Mouse (Mus musculus) inflammation-experienced regulatory T-cells, adult 6 months (primary cell): Measurements from ENCODE around the gene Mrps15. TPM values are rescaled to one million over a fixed set of nuclear protein-coding genes. Genes with fewer than 3 reads are reported as not detected.
"Not testable (repeated sequence)": the region's sequence is repeated elsewhere in the genome, so short reads cannot be mapped to it uniquely, and the experiment has no call there.

Source experiments
- ATAC-seq: one replicate; pipeline ENCODE4 v1.8.0; 2017
- polyA plus RNA-seq, 3 experiments: library from polyadenylated mRNA; unstranded; fragments of 100-300 nt; shearing (Covaris generic); gene quantifications; one replicate each; pipeline ENCODE4 v1.2.1; 2017

Gene Mrps15
- polyA plus RNA-seq, 3 experiments from 2014 or later = 56.3 to 65.7 (median 64.4) TPM

DNA sequence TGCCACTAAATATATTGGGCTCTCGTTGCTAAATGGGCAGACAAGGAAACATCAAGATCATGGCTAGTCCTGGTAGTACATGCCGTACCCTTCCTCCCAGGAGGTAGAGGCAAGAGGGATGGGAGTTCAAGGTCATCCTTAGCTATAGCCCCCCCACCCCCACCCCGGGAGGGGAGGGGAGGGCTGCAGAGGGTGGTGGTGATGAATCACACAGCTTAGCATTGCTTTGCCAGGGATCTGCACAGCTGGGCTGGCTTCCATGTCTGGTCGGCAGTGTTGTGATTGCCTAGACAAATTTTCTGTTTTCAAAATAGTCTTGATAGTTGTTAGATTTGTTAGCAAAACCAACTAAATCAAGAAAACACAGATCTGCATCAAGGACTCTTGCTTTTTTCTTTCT lies 32.5 kb downstream of the Mrps15 start:
- no peak for ATAC-seq

DNA sequence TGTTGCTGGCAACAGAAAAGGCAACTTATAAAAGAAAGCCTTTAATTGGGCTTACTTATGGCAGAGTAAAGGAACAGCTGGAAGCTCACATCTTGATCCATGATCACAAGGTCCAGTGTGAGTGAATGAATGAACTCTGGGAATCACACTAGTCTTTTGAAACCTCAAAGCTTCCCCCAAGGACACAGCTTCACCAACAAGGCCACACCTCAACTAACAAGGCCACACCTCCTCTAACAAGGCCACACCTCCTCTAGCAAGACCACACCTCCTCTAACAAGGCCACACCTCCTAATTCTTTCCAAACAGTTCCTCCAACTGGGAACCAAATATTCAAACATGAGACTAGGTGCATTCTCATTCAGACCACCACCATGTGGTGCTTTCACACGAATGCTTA lies 34.9 kb downstream of the Mrps15 start:
- ATAC-seq = no peak

DNA sequence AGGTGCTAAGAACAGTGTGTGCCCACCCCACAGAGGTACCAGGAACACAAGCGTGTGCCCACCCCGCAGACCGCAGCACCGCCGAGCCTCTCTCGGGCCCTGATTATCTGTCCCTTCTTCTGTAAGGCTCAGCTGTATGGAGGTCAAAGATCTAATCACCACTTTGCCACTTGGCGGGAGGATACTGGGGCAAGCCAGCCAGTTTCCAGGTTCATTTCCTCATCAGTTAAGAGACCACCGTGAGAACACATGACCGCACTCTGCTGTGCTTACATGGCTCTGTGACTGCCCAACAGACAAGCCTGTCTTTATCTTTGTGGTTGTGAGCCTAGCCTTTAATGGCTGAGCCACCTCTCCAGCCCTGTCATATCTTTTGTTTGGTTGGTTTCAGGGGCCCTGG lies 36.3 kb downstream of the Mrps15 start:
- no peak for ATAC-seq

DNA sequence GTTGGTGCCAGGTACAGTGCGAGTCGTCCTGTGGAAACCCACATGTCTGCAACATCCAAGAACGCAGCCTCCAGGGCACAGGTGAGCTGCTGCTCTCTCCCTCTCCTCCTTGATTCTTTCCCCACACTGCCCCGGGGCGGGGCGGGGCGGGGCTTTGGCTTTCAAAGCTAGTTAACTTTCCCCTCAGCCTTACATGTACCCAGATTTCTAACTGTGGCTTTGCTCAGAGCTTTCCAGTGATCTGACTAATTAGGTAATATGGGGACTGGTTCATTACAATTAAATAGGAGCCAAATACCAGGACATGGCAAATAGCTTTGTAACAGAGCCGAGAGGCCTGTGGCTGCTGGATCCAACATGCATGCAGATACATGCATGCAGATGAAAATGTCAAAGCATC lies 37.7 kb downstream of the Mrps15 start:
- no peak for ATAC-seq

DNA sequence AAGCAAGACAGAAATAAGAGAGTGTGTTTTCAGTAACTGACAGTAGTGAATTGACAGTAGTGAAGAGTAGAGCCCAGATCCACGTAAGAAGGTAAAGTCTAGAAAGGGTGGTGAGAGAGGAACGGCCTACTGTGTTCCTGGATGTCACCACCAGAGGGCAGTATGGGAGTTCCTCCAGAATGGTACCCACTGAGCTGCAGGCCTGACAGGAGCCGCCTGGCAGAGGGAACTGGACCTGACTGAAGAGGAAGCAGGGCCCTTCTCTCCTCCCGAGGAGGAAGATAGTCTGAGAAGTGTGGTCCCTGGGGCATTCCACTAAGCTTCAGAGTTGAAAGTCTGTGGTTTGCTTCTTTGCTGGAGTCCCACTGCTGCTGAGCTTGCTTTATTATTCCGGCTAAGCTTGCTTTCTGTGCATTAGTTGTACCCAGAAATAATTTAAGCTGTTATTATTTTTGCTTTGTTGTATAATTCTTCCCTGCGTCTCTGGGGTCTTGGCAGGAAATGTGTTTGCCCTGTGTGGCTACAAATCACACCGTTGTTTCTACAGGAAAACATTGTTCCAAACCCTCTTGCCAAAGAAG lies 39.4 kb downstream of the Mrps15 start:
- peak; percentile 83 for ATAC-seq

DNA sequence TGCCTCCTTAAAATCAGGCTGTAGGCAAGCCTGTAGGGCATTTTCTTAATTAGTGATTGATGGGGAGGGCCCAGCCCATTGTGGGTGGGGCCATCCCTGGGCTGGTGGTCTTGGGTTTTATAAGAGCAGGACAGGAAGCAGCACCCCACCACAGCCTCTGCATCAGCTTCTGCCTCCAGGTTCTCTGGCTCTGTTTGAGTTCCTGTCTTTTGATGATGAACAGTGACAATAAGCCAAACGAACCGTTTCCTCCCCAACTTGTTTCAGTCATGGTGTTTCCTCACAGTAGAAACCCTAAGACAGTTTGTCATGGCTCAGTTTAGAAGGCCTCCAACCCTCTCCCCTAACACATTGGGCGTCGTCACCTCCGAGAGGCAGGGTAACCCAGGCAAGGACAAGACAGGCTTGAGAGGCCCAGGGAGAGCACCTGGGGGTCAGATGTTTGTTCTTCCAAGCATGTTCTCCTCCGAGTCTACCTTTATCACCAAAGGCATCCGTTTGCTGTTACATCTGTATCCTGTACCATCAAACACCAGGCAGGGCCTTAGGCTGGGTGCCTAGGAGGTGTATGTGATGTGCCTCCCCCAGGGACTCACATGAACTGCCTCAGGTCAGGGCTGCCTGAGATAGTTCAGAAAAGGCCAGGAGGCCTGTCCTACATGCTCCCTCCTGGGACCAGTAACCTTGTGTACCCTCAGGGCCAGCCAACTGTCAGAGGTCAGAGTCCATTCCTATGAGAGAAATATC lies 43.5 kb downstream of the Mrps15 start:
- peak; percentile 60 for ATAC-seq

DNA sequence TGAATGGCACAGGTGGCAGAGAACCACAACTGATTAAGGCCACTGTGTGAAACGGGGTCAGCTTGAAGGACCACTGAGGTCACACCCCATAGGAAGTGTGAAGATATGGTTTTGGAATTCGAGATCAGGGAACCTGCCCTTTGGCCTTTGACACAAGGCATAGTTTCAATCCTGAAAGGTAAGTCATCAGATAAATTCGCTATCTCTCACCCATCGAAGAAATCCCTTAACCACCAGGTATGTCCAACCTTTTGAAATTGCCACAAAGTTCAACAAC lies 44.1 kb downstream of the Mrps15 start:
- ATAC-seq = no peak

DNA sequence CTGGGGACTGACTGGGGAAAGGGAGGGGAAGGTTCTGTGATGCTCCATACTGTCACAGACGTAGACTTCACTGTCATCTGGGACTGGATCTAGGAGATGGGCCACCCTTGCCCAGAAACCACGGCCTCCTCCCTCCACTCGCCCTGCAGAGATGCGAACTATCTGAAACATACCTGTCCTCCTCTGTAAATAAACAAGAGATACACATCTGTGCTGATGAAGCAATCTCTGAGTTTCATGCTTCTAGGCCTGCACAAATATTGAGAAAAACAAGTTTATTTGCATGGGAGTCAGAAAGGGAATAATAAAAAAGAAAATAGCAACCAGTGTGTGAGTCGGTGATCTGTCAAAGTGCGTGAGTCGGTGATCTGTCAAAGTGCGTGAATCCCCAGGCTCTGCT lies 45.1 kb downstream of the Mrps15 start:
- no peak for ATAC-seq

DNA sequence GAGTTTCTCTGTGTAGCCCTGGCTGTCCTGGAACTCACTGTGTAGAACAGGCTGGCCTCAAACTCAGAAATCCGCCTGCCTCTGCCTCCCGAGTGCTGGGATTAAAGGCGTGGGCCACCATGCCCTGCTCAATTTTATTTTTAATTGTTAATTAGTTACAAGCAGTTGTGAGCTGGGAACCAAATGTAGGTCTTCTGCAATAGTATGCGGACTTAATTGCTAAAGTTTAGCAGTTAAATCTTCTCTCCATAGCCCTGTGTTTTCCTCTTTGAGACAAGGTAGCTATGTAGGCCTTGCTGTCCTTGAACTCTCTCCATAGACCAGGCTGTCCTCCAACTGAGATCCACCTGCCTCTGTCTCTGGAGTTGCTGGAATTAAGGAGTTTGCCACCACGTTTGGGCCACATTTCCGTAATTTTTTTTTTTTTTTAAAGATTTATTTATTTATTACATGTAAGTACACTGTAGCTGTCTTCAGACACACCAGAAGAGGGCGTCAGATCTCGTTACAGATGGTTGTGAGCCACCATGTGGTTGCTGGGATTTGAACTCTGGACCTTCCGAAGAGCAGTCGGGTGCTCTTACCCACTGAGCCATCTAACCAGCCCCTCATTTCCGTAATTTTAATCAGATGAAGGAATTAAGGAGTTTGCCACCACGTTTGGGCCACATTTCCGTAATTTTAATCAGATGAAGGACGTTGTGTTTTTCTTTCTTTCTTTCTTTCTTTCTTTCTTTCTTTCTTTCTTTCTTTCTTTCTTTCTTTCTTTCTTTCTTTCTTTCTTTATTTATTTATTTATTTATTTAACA lies 49.1 kb downstream of the Mrps15 start:
- ATAC-seq = not testable (repeated sequence)

DNA sequence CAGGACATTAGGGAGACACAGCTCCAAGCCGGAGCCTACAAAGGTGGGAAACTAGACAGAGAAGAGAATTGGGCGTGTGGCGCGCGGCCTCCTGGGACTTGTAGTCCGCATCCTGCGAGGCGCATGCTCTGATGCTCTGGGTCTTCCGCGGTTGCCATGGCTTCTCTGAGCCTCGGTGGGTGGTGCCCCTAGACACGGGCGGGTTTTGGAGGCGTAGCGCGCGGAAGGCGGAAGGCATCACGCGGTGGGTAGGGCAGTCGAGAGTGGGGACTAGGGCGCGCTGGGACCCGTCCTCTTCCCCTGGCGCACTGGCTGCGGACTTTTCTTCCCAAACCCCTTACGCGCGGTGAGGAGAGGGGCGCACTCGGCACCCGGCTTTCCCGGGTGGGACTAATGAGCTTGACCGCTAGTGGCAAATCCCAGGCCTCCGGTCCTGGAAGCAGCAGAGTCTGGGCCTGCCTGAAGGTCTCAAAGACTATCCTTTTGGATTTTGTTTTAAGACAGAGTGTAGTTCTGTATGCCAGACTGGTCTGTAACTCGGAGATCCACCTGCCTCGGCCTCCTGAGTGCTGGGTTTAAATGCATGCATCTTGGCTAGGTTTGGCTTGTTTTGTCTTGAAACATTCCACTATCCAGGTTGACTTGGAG lies 49.9 kb downstream of the Mrps15 start, which contains the start of gene Lsm10:
Lsm10 (plus strand) TSS at position 160 of the 648 bp plus-strand sequence.
- ATAC-seq = peak; percentile 100

DNA sequence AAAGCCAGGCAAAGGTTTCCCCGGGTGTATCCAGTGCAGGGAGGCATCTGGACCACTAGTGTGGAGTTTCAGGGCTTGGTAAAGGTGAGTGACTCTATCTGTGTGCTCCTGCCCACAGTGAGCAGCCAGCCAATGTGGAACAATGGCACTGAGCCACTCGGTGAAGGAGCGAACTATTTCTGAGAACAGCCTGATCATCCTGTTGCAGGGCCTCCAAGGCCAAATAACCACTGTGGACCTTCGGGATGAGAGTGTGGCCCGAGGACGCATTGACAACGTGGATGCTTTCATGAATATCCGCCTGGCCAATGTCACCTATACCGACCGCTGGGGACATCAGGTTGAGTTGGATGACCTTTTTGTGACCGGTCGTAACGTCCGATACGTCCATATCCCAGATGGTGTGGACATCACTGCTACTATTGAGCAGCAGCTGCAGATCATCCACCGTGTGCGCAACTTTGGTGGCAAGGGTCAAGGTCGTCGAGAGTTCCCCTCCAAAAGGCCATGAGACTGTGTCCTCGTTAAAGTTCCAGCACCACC lies 51.1 kb downstream of the Mrps15 start:
- ATAC-seq = no peak

DNA sequence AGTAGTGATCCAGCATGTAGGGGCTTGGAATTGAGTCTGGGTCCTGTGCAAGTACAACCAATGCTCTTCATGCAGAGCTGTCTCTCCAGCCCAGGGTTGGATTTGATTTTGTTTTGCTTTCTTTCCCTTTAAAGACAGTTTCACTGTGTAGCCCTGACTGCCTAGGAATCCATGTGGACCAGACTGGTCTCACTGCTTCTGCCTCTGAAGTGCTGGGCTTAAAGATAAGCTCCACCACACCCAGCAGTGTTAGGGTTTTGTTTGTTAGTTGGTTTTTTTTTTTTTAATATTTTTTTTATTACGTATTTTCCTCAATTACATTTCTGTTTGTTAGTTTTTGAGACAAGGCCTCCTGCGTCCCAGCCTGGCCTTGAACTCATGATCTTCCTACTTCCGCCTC lies 52.6 kb downstream of the Mrps15 start:
- no peak for ATAC-seq

DNA sequence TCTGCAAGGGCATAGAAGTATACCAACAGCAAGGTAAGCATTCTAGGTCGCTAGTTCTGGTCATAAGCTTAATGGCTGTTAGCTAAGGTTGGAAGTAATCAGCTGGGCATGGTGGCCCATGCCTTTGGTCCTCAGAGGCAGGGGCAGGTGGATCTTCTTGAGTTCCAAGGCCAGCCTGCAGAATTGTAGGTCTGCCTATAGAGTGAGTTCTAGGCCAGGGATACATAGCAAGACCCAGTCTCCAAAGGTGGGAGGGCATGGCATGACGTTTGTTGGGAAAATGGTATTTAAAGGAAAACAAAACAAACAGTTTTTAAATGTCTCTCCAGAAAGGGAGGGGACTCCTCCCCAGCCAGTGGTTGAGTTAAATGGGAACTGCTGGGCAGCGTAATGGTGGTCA lies 54.0 kb downstream of the Mrps15 start:
- ATAC-seq = no peak

DNA sequence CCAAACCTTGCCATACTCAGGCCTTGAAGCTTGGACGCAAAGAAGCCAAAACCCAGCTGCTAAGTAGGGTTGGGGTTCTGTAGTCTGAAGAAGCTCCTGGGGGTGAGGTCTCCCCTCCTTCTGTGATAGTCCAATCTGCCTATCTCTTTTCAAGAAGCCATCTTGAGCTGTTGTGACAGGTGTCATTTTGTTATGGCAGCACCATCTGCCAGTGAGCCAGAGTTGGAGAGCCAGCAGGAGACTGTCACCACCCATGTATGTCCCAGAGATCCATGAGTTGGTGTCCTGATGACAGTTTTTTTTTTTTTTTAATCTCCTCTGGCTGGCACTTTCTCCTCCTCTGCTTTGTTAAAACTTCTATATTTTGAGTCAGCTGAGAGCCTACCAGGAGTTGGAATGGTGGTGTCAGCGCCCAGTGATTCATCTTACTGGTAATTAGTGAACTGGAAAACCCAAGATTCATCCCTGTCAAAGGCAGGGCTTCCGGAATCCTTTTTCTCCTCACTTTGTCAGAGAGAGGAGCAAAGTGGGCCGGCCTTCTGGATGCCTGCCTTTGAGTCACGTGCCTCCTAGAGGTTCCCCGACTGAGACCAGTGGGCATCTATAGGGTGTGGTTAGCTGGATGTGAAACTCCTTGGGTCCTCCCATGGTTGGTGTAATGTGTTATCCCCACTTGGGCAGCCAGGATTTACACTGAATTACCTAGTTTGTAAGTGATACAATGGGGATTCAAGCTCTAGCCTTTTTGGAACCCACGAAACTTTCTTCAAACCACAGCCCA lies 55.5 kb downstream of the Mrps15 start:
- ATAC-seq = no peak

DNA sequence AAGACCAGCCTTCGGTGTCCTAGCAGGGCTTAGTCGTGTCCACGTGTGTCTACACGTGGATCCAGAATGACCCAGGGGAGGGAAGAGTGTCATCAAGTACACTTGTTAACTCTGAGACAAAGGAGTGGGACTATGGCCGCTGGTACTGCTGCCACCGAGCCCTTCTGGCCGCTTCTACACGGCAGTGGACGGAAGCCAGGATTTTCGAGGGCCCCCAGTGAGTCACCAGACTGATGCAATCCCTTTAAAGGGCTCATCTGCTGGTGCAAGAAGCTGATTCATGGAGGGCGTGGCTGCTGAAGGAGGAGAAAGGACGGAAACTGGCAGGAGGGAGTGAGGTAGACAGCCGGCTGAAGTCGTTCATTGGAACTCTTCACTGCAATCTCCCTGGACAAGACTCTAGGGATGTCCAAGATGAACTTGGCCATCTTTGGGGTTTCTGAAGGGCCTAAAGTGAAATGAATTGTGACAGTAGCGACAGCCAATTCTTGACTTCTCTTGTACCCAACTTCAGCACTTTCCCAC lies 56.4 kb downstream of the Mrps15 start:
- ATAC-seq = peak; percentile 66

DNA sequence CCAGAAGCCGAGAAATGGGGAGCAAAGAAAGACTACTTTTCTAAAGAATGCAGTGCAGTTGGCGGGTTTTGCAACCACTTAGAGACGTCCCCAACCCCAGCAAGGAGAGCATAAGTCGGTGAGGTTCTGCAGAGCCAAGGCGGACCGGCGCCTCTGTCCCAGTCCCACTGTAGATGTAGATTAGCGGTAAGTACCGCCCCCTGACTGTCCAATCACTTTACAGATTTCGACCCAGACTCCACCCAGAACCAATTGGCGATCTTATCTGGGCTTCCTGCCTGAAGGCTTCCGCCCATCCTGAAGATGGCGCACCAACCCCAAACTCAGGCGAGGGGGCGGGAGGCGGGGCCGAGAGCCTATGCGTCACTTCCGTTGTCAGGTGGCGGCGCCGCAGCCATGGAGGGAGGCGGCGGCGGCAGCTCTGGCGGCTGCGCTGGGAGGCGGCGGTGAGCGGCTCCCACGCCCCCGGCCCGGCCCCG lies 56.9 kb downstream of the Mrps15 start, which contains the start of gene Stk40:
Stk40 (plus strand) TSS at position 368 of the 479 bp plus-strand sequence.
- ATAC-seq = peak; percentile 96

DNA sequence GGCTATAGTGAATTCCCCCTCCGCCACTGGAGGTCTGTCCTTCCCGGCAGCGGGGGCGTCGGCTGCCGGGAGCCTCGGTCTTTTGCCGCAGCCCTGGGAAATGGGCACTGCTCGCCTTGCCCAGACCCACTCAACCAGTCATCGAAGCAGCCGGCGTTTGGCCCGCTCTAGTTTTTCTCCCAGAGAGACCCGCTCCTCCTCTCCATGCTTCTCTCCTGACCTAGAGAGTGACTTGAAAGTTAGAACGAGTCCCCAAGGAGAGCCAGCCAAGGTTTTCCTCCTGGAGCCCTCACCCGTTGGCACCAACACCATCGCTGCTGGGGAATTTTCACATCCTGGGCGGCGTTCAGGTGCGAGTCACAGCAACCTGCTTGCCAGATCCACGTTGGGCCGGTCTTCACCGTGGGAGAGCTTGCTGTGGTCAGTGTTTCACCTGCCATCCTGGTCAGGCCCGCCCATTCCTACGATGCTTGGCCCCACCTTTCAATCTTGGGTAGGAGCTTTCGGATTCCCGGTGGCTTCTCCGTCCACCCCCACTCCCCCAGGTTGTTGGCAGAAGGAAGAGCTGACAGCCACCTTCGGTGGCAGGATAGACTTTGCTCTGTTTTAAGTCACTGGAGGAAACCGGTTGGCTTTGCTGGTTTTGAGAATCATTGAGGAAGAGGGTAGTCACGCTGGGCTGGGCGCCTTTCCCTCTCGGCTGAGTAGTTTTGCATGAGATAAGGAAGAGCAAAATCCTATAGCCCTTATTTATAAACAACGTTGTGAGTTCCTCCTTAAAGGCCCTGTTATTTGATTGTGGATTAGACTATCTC lies 57.7 kb downstream of the Mrps15 start:
- ATAC-seq = no peak
